Mouse (Mus musculus) C3H10T1/2 (cell line): ENCODE measurements around the gene Gm10377. TPM values are rescaled to one million over a fixed set of nuclear protein-coding genes. Genes with fewer than 3 reads are reported as not detected.

Source experiments
- polyA plus RNA-seq, 2 experiments: library from polyadenylated mRNA; unstranded; fragments of >200 nt; fragmentation: generic; extraction: Trizol; gene quantifications; one replicate each; pipeline ENCODE4 v1.2.1; 2012; ENCODE audit warnings: missing spikeins in 2 of 2

Gm10377 gene
- not detected for polyA plus RNA-seq

GRCm38 (mm10) chr14:42797887-42798286 is at the start of gene Gm10377:
Gm10377 (minus strand) TSS chr14:42797987.

GRCm38 (mm10) chr14:42768721-42769120 is 29.1 kb downstream of the Gm10377 start, which contains the start of gene Gm3015:
Gm3015 (minus strand) TSS chr14:42768821.

Other genes starting within 250 kb of the Gm10377 start
- not detected for gene Gm17124, start 198.1 kb downstream of the Gm10377 start, polyA plus RNA-seq
- not detected for gene Gm3633, start 156.1 kb downstream of the Gm10377 start, polyA plus RNA-seq
- gene Gm10378, start 142.0 kb downstream of the Gm10377 start, polyA plus RNA-seq, result under 1 TPM in 1 of 2 experiments, not detected in 1; 0.11 TPM
- gene Gm3015, start 29.2 kb downstream of the Gm10377 start, polyA plus RNA-seq, result not detected
- not detected for gene Gm21977, start 55.5 kb upstream of the Gm10377 start, polyA plus RNA-seq
- not detected for gene Gm8082, start 195.6 kb upstream of the Gm10377 start, polyA plus RNA-seq
- gene Gm10376, start 217.6 kb upstream of the Gm10377 start, polyA plus RNA-seq, result not detected